Mouse (Mus musculus) testis, adult 2 months (tissue): ENCODE measurements around the gene Fhdc1.

Source experiments
- CTCF ChIP-seq: fragments of 200-500 bp; IDR thresholded peaks from 2 replicates; pipeline ENCODE4 v1.5.1; 2012; ENCODE audit warnings: low read depth, mild to moderate bottlenecking, inconsistent platforms, low read length, moderate library complexity; ENCODE audit not compliant: control insufficient read depth, insufficient read depth, insufficient replicate concordance
- POLR2A ChIP-seq: fragments of 200-500 bp; IDR thresholded peaks from 2 replicates; pipeline ENCODE4 v1.6.1; 2012; ENCODE audit warnings: low read depth, mild to moderate bottlenecking, inconsistent platforms, low read length, moderate library complexity; ENCODE audit not compliant: control insufficient read depth

DNA sequence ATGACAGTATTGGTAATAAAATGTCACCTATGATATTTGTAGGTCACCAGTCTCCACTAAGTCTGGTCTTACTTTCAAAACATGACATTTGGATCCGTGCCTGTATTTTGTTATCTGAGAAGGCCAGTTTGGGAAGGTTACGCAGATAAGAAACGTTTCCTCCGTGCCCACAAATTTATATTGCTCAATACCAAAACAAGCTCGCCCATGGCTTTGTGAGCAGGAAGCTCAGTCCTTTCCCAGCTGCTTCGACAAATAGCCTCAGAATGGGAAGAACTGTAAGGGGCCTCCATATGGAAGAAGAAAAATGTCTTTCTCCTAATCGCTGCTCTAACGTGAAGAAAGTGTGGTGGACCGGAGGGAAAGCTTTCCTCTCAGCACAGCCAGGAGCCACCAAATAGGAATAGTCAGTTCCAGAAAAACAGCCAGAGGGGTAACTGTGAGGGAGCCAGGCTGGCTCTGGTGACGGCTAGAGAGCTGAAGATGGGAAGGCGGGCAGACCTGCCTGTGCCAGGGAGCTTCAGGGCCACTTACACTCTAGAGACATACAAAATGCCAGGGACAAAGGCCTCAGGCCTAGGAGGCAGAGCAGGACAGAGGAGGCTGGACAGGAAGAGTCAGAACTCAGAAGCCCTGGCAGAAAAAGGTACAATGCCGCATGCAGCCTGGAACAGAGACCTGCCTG lies 24.4 kb downstream of the Fhdc1 start:
- TF ChIP-seq CTCF (no peak), POLR2A (no peak)
